Mouse (Mus musculus) heart, postnatal 14 days (tissue): ENCODE data around the gene Erich4. TPM values are rescaled to one million over a fixed set of nuclear protein-coding genes. Genes with fewer than 3 reads are reported as not detected.
"Not testable (repeated sequence)": the region's sequence is repeated elsewhere in the genome, so short reads cannot be mapped to it uniquely, and the experiment has no call there.

Source experiments
- DNase-seq, 2 experiments: peaks; one replicate each; pipeline ENCODE4 v3.0.0; 2021 to 2022
- intact Hi-C: fragments of 180-260 bp; cut with DNase I; formaldehyde crosslinking; loops from one replicate; pipeline ENCODE4 v1.15.1; 2025
- total RNA-seq, 2 experiments: library from RNA; stranded (reverse); gene quantifications; 2 replicates each; pipeline ENCODE4 v1.2.3; 2021

Gene Erich4
- total RNA-seq, 2 experiments from 2014 or later: 0.53 TPM; not detected in 1

DNA sequence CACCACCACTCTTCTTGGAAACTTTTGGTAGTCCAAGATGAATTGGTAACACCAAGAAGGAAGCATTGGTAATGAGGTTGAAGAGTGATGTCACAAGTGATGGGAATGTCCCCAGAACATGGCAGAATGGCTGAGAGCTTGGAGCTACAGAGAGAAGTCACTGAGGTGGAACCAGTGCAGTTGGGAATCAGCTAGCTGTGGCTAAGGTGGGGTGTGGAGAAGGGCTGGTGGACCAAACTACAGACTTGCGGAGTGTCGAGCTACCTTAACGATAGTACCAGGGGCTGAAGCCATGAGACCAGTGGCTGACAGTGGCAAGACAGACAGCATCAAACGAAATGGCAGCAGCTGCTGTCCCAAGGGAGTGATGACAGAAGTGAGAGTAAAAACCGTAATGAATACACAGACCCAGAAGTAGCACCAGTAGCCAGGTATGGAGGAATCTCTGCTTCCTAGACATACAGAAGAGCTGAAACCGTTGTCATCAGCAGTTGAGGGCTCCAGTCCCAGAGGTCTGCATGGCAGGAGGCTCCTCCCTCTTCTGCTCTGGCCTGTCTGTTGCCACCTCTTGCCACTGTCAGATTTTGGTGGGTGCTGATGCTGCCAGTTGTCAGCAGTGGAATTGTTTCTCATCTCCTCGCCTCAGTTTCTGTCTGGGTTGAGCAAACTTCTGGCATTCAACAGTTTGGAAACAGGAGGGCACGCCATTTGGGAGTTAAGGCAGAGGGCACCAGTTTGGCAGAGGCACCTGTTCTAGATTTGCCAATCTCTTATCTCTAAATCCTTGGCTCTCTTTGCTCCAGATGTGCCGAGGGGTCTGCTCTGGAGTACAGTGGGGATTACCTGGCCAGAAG, 30.1 kb downstream of the Erich4 start:
- intact Hi-C loops: no loop called here

DNA sequence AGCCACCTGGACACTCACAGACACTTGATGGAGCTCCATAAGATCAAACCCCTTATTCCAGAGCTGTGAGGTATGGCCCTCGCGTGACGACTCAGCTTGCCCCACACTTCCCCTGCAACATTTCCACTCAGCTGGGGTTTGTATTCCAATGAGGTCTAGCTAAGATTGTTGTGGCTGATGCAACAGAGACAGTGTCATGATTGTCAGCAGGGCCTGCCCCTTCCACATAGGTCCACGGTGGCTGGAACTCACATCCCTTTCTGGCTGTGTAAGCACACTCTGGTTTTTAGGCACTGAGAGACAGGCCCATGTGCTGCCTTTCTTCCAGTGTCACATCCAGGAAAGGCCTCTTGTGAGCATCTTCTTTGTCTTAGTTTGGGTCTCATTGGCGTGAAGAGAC, 31.0 kb downstream of the Erich4 start:
- DNase-seq: no peak
- intact Hi-C loops: no loop called here

More for the DNA sequence above, 30.1 kb downstream of the Erich4 start:
- no peak for DNase-seq

DNA sequence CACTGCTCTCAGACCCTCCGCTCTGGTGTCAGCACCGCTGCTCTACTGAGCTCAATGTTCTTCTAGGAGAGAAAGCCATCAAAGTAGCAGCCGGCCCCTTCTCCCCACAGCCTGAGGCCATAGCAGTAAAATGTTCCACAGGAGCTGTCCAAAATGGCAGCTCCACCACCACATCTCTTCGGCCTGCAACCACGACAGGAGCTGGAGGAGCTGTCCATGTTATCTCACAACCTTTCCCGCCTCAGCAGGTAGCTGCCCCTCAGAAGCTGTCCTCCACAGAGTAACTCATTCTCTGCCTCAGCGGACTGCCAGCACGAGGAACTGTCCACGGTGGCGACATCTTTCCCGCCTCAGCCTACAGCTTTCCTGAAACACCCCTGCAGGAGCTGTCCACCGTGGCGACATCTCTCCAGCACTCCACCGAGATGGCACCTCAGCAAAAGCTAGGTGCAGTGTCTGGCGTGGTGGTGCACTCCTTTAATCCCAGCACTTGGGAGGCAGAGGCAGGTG, 33.3 kb downstream of the Erich4 start:
- no peak for DNase-seq
- intact Hi-C loops: no loop called here

DNA sequence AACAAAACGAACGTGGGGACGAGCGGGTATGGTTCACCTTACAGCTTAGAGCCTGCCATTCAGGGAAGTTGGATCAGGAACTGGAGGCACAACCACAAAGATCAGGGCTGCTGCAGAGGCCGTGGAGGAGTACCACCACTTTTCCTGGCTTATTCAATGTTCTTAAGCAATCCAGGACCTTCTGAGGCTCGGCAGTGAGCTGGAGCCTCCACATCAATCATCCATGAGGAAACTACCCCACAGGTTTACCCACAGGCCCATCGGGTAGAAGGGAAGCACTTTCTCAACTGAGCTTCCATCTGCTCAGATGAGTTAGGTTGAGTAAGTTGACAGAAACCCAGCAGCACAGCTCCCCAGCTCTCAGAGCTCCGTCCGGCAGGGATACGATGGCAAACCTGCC, 36.3 kb downstream of the Erich4 start:
- no peak for DNase-seq
- intact Hi-C loops: loop anchor here (5.0 kb wide), 1 partner anchor 742 kb away; no protein-coding TSS in a partner anchor

DNA sequence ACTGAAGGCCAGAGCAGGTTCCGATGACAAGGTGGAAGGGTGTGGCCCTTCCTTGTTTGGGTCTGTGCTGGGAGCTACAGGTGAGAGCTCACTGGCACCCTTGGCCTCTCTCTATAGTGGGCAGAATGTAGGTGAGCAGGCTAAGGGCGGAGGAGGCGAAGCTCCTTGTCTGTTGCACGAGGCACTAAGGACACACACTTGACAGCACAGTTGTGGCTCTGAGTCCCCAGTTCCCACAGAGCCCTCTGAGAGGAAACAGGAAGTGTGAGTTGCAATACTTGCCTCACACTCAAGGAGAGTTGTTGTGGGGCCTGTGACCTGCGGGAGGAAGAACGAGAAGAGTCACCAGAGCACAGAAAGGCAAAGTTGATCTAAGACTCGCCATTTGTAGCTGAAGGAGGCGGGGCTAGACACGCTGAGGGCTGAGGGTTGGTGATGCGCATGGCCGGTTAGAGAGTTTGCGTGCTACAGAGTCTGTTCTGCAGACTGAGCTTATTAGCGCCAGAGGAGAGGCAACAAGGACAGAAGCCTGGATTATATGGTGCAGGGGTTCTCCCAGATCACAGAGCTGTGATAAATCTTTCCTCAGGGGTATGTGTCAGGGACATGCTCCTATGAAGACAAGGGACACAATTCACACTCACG, 38.8 kb downstream of the Erich4 start:
- not testable (repeated sequence) for DNase-seq
- intact Hi-C loops: loop anchor here (5.0 kb wide), 1 partner anchor 740 kb away; no protein-coding TSS in a partner anchor

DNA sequence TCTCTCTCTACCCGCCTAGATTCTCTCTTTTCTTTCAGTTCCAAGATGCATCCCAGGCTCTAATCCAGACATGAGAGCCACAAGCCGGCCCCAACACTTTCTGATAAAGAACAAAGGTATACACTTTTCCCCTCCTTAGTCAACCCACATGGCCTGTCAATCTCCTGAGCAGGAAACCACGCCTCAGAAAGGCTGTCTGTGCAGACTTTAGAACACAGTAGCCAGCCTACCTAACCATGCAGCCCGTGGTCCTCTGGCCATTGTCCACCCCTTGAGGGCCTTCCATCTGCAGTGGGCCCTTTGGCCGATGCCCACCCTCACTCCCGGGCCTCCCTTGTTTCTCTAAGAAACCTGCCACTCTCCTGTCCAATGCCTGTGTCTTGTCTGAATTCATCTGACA, 39.4 kb downstream of the Erich4 start:
- DNase-seq: not testable (repeated sequence)
- intact Hi-C loops: loop anchor here (5.0 kb wide), 1 partner anchor 739 kb away; no protein-coding TSS in a partner anchor

DNA sequence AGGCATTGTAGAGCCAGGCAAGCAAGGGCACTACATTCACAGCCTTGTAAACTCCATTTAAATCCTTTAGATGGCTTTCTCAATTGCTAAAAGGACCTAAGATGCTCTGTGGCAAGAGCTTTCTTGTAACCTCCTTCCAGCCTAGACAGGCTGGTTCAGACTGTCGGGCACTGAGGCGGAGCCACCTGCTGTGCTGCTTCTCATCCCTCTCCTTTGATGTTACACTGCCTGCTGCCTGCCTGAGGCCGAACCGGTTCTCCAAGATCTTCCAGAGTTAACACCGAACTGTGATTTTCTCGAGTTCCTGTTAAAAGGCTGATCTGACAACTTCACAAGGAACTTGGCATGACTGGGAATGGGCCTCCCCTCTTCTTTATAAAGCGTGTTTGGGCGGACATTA, 39.8 kb downstream of the Erich4 start:
- intact Hi-C loops: loop anchor here (5.0 kb wide), 1 partner anchor 739 kb away; no protein-coding TSS in a partner anchor
- no peak for DNase-seq

DNA sequence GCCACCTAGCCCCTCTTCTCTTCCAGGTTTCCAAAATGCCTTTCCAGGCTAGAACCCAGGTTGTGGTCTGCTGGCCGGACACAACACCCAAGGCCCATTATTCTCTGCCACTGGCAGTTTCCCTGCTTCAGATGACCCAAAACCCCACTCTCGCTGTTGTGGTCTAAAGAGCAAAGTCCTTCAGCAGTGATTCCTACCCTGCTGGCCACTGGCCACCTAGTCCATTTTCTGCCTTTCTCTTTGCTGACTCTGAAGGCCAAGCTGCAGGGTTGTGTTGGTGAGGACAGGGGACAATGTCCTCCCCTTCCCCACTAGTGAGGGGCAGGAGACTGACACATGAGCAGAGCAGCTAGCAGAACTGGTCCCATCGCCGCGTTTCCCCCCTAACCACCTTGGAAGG, 40.6 kb downstream of the Erich4 start:
- no peak for DNase-seq
- intact Hi-C loops: loop anchor here (5.0 kb wide), 1 partner anchor 738 kb away; no protein-coding TSS in a partner anchor

DNA sequence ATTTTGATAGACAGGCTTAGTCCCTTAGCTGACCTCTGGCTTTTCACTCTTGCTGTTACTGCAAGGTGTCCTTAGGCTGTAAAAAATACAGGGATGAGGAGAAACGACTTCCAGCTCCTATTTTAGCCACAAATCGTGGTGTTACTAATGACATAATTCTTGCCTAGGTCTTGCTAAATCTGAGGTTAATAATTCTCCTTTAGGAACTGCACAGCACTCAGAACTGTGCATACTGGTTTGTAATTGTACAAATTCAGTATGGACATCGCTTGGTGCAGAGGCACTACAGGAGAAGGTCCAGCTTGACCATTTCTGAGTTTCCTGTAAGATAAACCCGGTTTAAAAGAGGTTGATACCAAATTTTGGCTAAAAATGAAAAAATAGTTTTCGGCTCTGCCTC, 41.9 kb downstream of the Erich4 start:
- DNase-seq, intact Hi-C loops: not testable (repeated sequence)

DNA sequence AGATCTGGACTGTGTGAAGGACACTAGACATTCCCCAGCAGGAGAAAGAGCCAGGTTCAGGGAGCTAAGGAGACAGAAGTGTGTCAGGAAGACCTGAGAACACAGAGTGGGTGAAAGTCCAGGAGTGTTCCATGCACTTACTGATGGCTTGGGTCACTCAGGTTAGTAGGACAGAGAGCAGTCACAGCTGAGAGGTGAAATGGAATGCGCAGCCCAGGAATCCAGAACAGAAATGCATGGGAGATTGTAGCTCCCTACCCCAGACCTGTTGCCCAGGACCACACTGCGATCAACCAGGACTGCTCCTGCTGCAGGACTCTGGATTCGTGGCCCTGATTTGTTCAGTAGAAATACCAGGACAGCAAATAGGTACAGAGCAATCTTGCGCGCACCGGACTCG, 47.0 kb downstream of the Erich4 start:
- DNase-seq: no peak
- intact Hi-C loops: no loop called here

Other genes starting within 250 kb of the Erich4 start
- not detected for gene Cnfn, start 246.2 kb downstream of the Erich4 start, total RNA-seq
- 10 to 100 TPM; 43.2 to 55.0 TPM for gene Lipe, start 217.2 kb downstream of the Erich4 start, total RNA-seq
- not detected for gene Cxcl17, start 203.0 kb downstream of the Erich4 start, total RNA-seq
- 10 to 100 TPM; 14.3 to 17.4 TPM for gene Ceacam1, start 138.3 kb downstream of the Erich4 start, total RNA-seq
- gene Ceacam2, start 76.0 kb downstream of the Erich4 start, total RNA-seq: 1 to 10 TPM; 1.9 to 2.0 TPM
- 10 to 100 TPM; 55.5 to 60.6 TPM for gene Dmac2, start 3.5 kb upstream of the Erich4 start, total RNA-seq
- 1 to 10 TPM; 4.9 to 5.8 TPM for gene B3gnt8, start 10.8 kb upstream of the Erich4 start, total RNA-seq
- 100 to 1,000 TPM; 132 to 146 TPM for gene Bckdha, start 43.1 kb upstream of the Erich4 start, total RNA-seq
- 10 to 100 TPM; 16.9 to 17.2 TPM for gene Exosc5, start 43.3 kb upstream of the Erich4 start, total RNA-seq
- gene Tmem91, start 59.3 kb upstream of the Erich4 start, total RNA-seq: under 1 TPM in 1 of 2 experiments, not detected in 1; 0.37 TPM
- gene B9d2, start 64.9 kb upstream of the Erich4 start, total RNA-seq: 10 to 100 TPM; 11.0 to 11.3 TPM
- gene Tgfb1, start 71.1 kb upstream of the Erich4 start, total RNA-seq: 10 to 100 TPM; 31.7 to 36.1 TPM
- 10 to 100 TPM; 47.0 to 50.7 TPM for gene Ccdc97, start 103.2 kb upstream of the Erich4 start, total RNA-seq
- gene Hnrnpul1, start 138.9 kb upstream of the Erich4 start, total RNA-seq: 10 to 100 TPM; 88.8 to 89.0 TPM
- gene Axl, start 172.8 kb upstream of the Erich4 start, total RNA-seq: 100 to 1,000 TPM in 1 of 2 experiments, 10 to 100 TPM in 1; 94.3 to 122 TPM
- 1 to 10 TPM; 5.4 to 6.1 TPM for gene Cyp2s1, start 201.0 kb upstream of the Erich4 start, total RNA-seq